Mouse (Mus musculus): ENCODE results near the gene Lmod1.

Lmod1 gene

GRCm38 (mm10) chr1:135412130-135412529 lies 87.5 kb downstream of the Lmod1 start:
- no peak for DNase-seq

- peak; percentile 11 to 21 for DNase-seq
Measured at GRCm38 (mm10) chr1:135413996-135414395, 89.4 kb downstream of the Lmod1 start.

Data from lung, adult 18-20 months (tissue).